Mouse (Mus musculus): ENCODE data around the gene Rybp.

- TF ChIP-seq CTCF (IDR thresholded peaks at IDR 0.05; ENCODE audit: low read depth, low read length) (no peak), POLR2A (IDR thresholded peaks at IDR 0.05; ENCODE audit: borderline replicate concordance, low read depth, low read length) (no peak)
Measured at GRCm38 (mm10) chr6:100219971-100220370, 67.3 kb downstream of the Rybp start.

Measured in bone marrow macrophage, adult 2 months (primary cell).